ENCODE assay signal across 8 mouse cellular contexts in the genomic region with DNA sequence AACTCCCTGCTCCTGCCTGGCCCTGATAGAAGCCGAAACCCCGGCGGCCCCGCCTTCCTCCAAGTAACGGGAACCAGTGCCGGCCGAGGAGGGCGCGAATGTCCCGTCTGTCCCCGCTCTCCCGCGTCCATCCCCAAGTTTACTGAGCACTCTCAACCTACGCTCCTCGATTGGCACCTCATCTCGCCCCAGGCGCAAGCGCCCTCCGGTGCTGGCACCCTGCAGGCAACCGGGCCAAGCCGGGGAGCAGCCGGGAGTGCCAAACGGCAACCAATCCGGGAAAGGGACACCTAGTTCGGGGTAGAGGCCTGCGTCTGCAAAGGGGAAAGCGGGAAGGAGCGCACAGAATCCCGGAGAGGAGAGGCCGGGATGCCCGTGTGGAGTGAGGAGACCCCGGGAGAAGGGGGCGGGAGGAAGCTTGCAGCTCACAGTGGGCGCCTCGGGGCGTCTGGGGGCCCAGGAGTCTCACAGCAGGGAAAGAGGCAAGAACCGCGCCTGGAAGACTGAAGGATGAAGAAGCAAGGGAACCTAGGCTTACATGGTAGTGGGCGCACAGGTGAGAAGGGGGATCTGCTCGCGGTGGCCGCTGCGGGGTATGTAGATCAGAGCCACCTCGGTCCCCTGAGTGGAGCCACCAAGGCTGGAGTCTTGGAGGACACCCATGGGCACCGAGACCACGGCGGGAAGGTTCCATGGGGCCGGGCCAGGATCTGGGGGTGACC. TPM values are rescaled to one million over a fixed set of nuclear protein-coding genes. Genes with fewer than 3 reads are reported as not detected.
DNase-seq lines count a peak whose midpoint lies in the region; ATAC-seq and TF ChIP-seq lines count a peak whose summit lies in the region.

No protein-coding gene starts in this region.

- H3K9me3 ChIP-seq in hindbrain, embryonic 13.5 days: no peaks in the 10 kb centered on the region
- H3K9me3 ChIP-seq in midbrain, embryonic 10.5 days (replicated peaks): no peaks in the 10 kb centered on the region

- H3K27ac ChIP-seq in hindbrain, embryonic 13.5 days: no peak overlapping the region
- 0 out of 2 replicates have a peak overlapping the region, but pooled peaks have one; percentile 23 for H3K27ac ChIP-seq in midbrain, embryonic 10.5 days (replicated peaks)
- peak overlapping the region; percentile 45; the same call in 1 of the 2 replicates for H3K27ac ChIP-seq in spleen, adult 2 months (ENCODE audit: insufficient read depth, low read length)

- H3K4me3 ChIP-seq in hindbrain, embryonic 13.5 days: peak overlapping the region; percentile 63
- peak overlapping the region; percentile 71 for H3K4me3 ChIP-seq in midbrain, embryonic 10.5 days
- peak overlapping the region; percentile 85 for H3K4me3 ChIP-seq in spleen, adult 2 months (ENCODE audit: extremely low read depth, insufficient read depth, insufficient read length)

- peaks cover 41% of the 10 kb centered on the region for H3K4me1 ChIP-seq in hindbrain, embryonic 13.5 days (replicated peaks)
- peaks cover 44% of the 10 kb centered on the region for H3K4me1 ChIP-seq in midbrain, embryonic 10.5 days
- H3K4me1 ChIP-seq in spleen, adult 2 months (ENCODE audit: control insufficient read depth, insufficient read depth, insufficient read length): peaks cover 15% of the 10 kb centered on the region

- no peak for TF ChIP-seq POLR2A in spleen, adult 2 months (IDR thresholded peaks at IDR 0.05; ENCODE audit: low read depth, low read length)

- TF ChIP-seq CTCF in spleen, adult 2 months (IDR thresholded peaks at IDR 0.05; ENCODE audit: extremely low read depth, insufficient read depth, insufficient read length, insufficient replicate concordance): no peak

- H3K27me3 ChIP-seq in hindbrain, embryonic 13.5 days: peaks cover 86% of the 10 kb centered on the region
- H3K27me3 ChIP-seq in midbrain, embryonic 10.5 days (ENCODE audit: low read depth, poor library complexity, severe bottlenecking): peaks cover 100% of the 10 kb centered on the region
- peaks cover 25% of the 10 kb centered on the region for H3K27me3 ChIP-seq in spleen, adult 2 months (ENCODE audit: control insufficient read depth, insufficient read depth, low read length)

- no peak for ATAC-seq in cerebellum, adult (ENCODE audit: insufficient number of reproducible peaks, low FRiP score, low TSS enrichment)
- ATAC-seq in hindbrain, embryonic 13.5 days (ENCODE audit: low FRiP score): peak; percentile 34

- WGBS in hindbrain, embryonic 13.5 days: 1% methylated on average over 48 of the region's 48 CpGs
- under 1% methylated on average over 48 of the region's 48 CpGs for WGBS in midbrain, embryonic 10.5 days
- WGBS in spleen, adult 2 months: 1% methylated on average over 47 of the region's 48 CpGs

- no peaks in the 10 kb centered on the region for H3K36me3 ChIP-seq in hindbrain, embryonic 13.5 days
- no peaks in the 10 kb centered on the region for H3K36me3 ChIP-seq in midbrain, embryonic 10.5 days
- H3K36me3 ChIP-seq in spleen, adult 2 months (ENCODE audit: control insufficient read depth, insufficient read depth, low read length): no peaks in the 10 kb centered on the region

- DNase-seq in cerebellum, adult 11-12 months: peak; percentile 11
- peak; percentile 10 for DNase-seq in cerebellum, adult 8-10 months
- DNase-seq in frontal cortex, postnatal 36 days (ENCODE audit: low spot score in 2 of 2): peak; percentile 48 to 67
- peak; percentile 19 for DNase-seq in left cerebral cortex, postnatal 4 days
- DNase-seq in midbrain, embryonic 10.5 days (ENCODE audit: low spot score): peak; percentile 65
- DNase-seq in spleen, adult 2 months (ENCODE audit: low read depth in 1 of 2, low spot score in 2 of 2): peak in 1 of 2 experiments; percentile 15

- intact Hi-C loops in left cerebral cortex, postnatal 4 days (cut with DNase I): loop anchor here (5.0 to 10.0 kb wide), 4 partner anchors 277 to 640 kb away; no protein-coding TSS in a partner anchor

- H3K9ac ChIP-seq in hindbrain, embryonic 13.5 days: peak overlapping the region; percentile 72

- peak overlapping the region; percentile 96 for H3K4me2 ChIP-seq in hindbrain, embryonic 13.5 days

RNA-seq across cellular contexts. Expression of a gene that starts 42.3 kb away (rescaled TPM):
- 22.0 and 22.2 TPM in 2 replicates for polyA plus RNA-seq in hindbrain, embryonic 13.5 days (2015; fragmentation: Nextera tagmentation; extraction: Ambion mirVana)
- 10 to 100 TPM; 20.2 to 24.4 TPM for total RNA-seq in left cerebral cortex, postnatal 4 days (2021)
- 23.4 and 26.0 TPM in 2 replicates for polyA plus RNA-seq in midbrain, embryonic 10.5 days (2016; fragmentation: Nextera tagmentation; extraction: Ambion mirVana)
- 2.6 and 3.2 TPM in 2 replicates for polyA plus RNA-seq in spleen, adult 2 months (2012; rRNA removed)
